Mouse (Mus musculus): ENCODE results near the gene Chrm5. TPM values are rescaled to one million over a fixed set of nuclear protein-coding genes. Genes with fewer than 3 reads are reported as not detected.

Chrm5 gene
- polyA plus RNA-seq, 1 experiment: not detected

DNA sequence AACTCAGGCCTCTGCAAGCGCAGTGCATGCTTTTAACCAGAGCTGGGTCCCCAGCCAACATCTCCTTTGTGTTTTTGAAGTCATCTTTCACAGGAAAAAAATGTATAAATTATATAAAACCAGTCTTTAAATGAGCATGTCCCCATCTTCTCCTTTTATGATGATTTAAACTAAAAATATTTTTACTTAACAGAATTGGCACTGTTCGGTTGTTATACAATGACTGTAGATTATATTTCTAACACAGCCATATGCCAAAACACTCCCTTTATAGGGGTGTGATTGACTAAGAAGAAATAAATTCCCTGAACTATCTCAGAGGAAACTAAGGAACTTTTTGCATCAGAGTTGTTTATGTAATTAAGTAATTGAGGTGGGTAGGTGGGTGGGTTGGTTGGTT lies 48.0 kb downstream of the Chrm5 start:
- TF ChIP-seq POLR2A (IDR thresholded peaks at IDR 0.05; ENCODE audit: low read depth, low read length): no peak
- no peak for TF ChIP-seq CTCF (IDR thresholded peaks at IDR 0.05; ENCODE audit: borderline replicate concordance, insufficient read depth, low read length)

DNA sequence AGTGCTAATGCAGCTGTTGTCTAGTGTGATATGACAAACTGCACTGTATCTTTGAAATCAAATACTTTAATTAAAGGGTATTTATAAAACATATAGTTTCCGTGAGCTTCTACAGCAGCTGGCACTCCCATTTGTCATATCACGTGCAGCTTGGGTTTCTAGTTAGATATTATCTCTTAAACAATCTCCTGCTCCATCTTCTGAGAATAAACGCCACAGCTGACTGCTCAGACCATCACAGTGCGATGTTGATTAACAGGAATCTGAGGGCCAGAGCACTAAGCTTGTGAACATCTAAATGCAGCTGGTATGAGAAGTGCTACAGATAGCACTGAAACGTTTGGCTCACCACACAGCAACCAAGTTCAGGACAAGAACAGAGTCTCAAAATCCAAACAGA lies 50.2 kb downstream of the Chrm5 start:
- TF ChIP-seq CTCF (IDR thresholded peaks at IDR 0.05; ENCODE audit: borderline replicate concordance, insufficient read depth, low read length) (no peak), POLR2A (IDR thresholded peaks at IDR 0.05; ENCODE audit: low read depth, low read length) (no peak)
- no peak overlapping the region for H3K4me3 ChIP-seq (ENCODE audit: insufficient read depth, low read length)
- no peak overlapping the region for H3K27ac ChIP-seq (ENCODE audit: insufficient read depth, low read length)
- no peaks in the 10 kb centered on the region for H3K4me1 ChIP-seq (ENCODE audit: control insufficient read depth, insufficient read depth, low read length)

More for the DNA sequence above, 48.0 kb downstream of the Chrm5 start:
- Histone ChIP-seq H3K4me3 (ENCODE audit: insufficient read depth, low read length) (no peak overlapping the region), H3K4me1 (ENCODE audit: control insufficient read depth, insufficient read depth, low read length) (no peaks in the 10 kb centered on the region), H3K27ac (ENCODE audit: insufficient read depth, low read length) (no peak overlapping the region)

DNA sequence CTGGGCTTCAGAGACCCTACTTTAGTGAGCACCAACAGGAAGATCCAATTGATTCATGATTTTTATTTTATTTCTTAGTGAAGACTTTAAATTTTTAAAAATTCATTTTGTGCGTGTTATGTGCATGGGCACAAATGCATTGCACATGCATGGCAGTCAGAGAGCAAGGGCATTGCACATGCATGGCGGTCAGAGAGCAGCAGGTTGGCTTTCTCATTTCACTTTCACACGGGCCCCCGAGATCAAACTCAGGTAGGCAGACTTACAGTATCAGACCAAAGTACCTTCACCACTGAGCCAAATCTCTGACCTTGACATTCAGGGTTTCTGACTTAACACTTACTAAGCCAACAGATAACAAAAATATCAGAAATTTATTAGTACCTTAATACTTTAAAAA lies 50.9 kb downstream of the Chrm5 start:
- TF ChIP-seq POLR2A (IDR thresholded peaks at IDR 0.05; ENCODE audit: low read depth, low read length) (no peak), CTCF (IDR thresholded peaks at IDR 0.05; ENCODE audit: borderline replicate concordance, insufficient read depth, low read length) (no peak)
- no peak overlapping the region for H3K27ac ChIP-seq (ENCODE audit: insufficient read depth, low read length)
- H3K4me3 ChIP-seq (ENCODE audit: insufficient read depth, low read length): no peak overlapping the region
- H3K4me1 ChIP-seq (ENCODE audit: control insufficient read depth, insufficient read depth, low read length): no peaks in the 10 kb centered on the region

Other genes with a start within 250 kb of the Chrm5 start
- gene Lpcat4, start 241.3 kb downstream of the Chrm5 start, polyA plus RNA-seq (2011; ENCODE audit: insufficient read length, low read depth, missing spikeins): 21.6 and 25.3 TPM in 2 replicates
- not detected in 2 replicates for gene Nutm1, start 221.5 kb downstream of the Chrm5 start, polyA plus RNA-seq (2011; ENCODE audit: insufficient read length, low read depth, missing spikeins)
- gene Nop10, start 218.8 kb downstream of the Chrm5 start, polyA plus RNA-seq (2011; ENCODE audit: insufficient read length, low read depth, missing spikeins): 70.7 and 79.5 TPM in 2 replicates
- gene Slc12a6, start 214.9 kb downstream of the Chrm5 start, polyA plus RNA-seq (2011; ENCODE audit: insufficient read length, low read depth, missing spikeins): 27.9 and 29.2 TPM in 2 replicates
- not detected in 2 replicates for gene Gm21985, start 214.5 kb downstream of the Chrm5 start, polyA plus RNA-seq (2011; ENCODE audit: insufficient read length, low read depth, missing spikeins)
- 65.8 and 71.9 TPM in 2 replicates for gene Emc4, start 112.7 kb downstream of the Chrm5 start, polyA plus RNA-seq (2011; ENCODE audit: insufficient read length, low read depth, missing spikeins)
- 24.9 and 26.1 TPM in 2 replicates for gene Katnbl1, start 101.6 kb downstream of the Chrm5 start, polyA plus RNA-seq (2011; ENCODE audit: insufficient read length, low read depth, missing spikeins)
- 21.8 and 23.0 TPM in 2 replicates for gene Emc7, start 25.8 kb downstream of the Chrm5 start, polyA plus RNA-seq (2011; ENCODE audit: insufficient read length, low read depth, missing spikeins)
- 10.0 and 10.6 TPM in 2 replicates for gene Aven, start 12.2 kb upstream of the Chrm5 start, polyA plus RNA-seq (2011; ENCODE audit: insufficient read length, low read depth, missing spikeins)